Mouse (Mus musculus) midbrain, embryonic 14.5 days (tissue): ENCODE measurements around the gene Trim3. TPM values are rescaled to one million over a fixed set of nuclear protein-coding genes. Genes with fewer than 3 reads are reported as not detected.
A peak's percentile ranks its signal among the peaks of the same experiment; 100 is the strongest.

Source experiments
- ATAC-seq: fragments of 200-750 bp; cut with Nextera tagmentation; 2 replicates; pipeline ENCODE4 v1.8.0; 2017; ENCODE audit warnings: moderate number of reproducible peaks, moderate library complexity; ENCODE audit not compliant: low FRiP score, low TSS enrichment
- DNase-seq: peaks from one replicate; pipeline ENCODE4 v3.0.0-alpha.2; 2015
- H3K27ac ChIP-seq: fragments of 300-500 bp; sonication (generic); replicated peaks from 2 replicates; pipeline ENCODE4 v1.5.1; 2014; ENCODE audit warnings: mild to moderate bottlenecking, low read depth, low read length, moderate library complexity
- H3K27me3 ChIP-seq: fragments of 300-500 bp; sonication (generic); 2 replicates; pipeline ENCODE4 v1.6.1; 2014; ENCODE audit warnings: low read length, control low read depth, mixed read lengths; ENCODE audit not compliant: control insufficient read depth, insufficient read depth
- H3K36me3 ChIP-seq: fragments of 300-500 bp; sonication (generic); 2 replicates; pipeline ENCODE4 v1.6.1; 2014; ENCODE audit warnings: low read length, control low read depth; ENCODE audit not compliant: control insufficient read depth, insufficient read depth
- H3K4me1 ChIP-seq: fragments of 300-500 bp; sonication (generic); 2 replicates; pipeline ENCODE4 v1.6.1; 2014; ENCODE audit warnings: mild to moderate bottlenecking, antibody characterized with exemption, low read length, control low read depth; ENCODE audit not compliant: control insufficient read depth, insufficient read depth
- H3K4me2 ChIP-seq: fragments of 300-500 bp; sonication (generic); 2 replicates; pipeline ENCODE4 v1.6.1; 2014; ENCODE audit warnings: mild to moderate bottlenecking, low read length, moderate library complexity
- H3K4me3 ChIP-seq: fragments of 300-500 bp; sonication (generic); replicated peaks from 2 replicates; pipeline ENCODE4 v1.5.1; 2014; ENCODE audit warnings: low read depth, low read length
- H3K9ac ChIP-seq: fragments of 300-500 bp; sonication (generic); replicated peaks from 2 replicates; pipeline ENCODE4 v1.6.1; 2014; ENCODE audit warnings: mild to moderate bottlenecking, low read length, moderate library complexity
- H3K9me3 ChIP-seq: fragments of 300-500 bp; sonication (generic); 2 replicates; pipeline ENCODE4 v1.6.1; 2016; ENCODE audit warnings: low read length, control low read depth, mixed read lengths; ENCODE audit not compliant: control insufficient read depth
- WGBS: fragments of 180-500 bp; shearing (Covaris S2); extraction: QIAGEN DNeasy Blood & Tissue Kit; methylation state at CpG from one replicate; pipeline ENCODE4 v1.1.7; 2014; 5-methylcytosine and 5-hydroxymethylcytosine counted together
- polyA plus RNA-seq: library from polyadenylated mRNA; unstranded; fragments of >200 nt; fragmentation: Nextera tagmentation; extraction: Ambion mirVana; gene quantifications from 2 replicates; pipeline ENCODE4 v1.2.1, GENCODE M21; 2014

Gene Trim3
- polyA plus RNA-seq, 1 experiment from 2014 or later: 68.5 TPM

DNA sequence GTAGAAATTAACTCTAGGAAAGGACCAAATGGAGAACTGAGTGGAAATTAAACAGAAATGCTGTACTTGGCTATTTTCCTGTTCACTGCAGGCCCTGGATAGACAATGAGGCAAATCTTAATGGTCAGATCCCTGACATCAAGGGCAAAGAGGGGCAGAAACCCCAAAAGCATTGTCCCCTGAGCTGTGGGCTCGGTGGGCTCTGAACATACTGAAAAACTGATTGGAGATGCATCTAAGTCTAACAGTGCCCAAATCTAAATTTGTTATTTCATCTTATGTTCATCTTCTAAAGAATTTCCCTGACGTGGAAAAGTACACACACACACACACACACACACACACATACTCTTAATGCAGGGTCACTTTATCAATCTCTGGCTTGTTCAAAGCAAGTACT is 51.4 kb downstream of the Trim3 start:
- H3K4me3 ChIP-seq: peak overlapping the region; percentile 85
- no peaks in the 10 kb centered on the region for H3K9me3 ChIP-seq
- H3K4me2 ChIP-seq: peak overlapping the region; percentile 62
- H3K36me3 ChIP-seq: no peaks in the 10 kb centered on the region
- H3K27me3 ChIP-seq: no peaks in the 10 kb centered on the region
- 77% methylated on average over 2 of the region's 2 CpGs for WGBS
- peaks cover 17% of the 10 kb centered on the region for H3K4me1 ChIP-seq
- H3K27ac ChIP-seq: peak overlapping the region; percentile 99
- no peak for DNase-seq
- peak overlapping the region; percentile 88 for H3K9ac ChIP-seq
- ATAC-seq: no peak

GRCm38 (mm10) chr7:105581094-105581703 is 52.2 kb downstream of the Trim3 start, which contains the start of gene Apbb1:
TSS of gene Apbb1 (minus strand) at chr7:105581653.
- no peaks in the 10 kb centered on the region for H3K36me3 ChIP-seq
- ATAC-seq (peak; percentile 93), DNase-seq (peak; percentile 94)
- no peaks in the 10 kb centered on the region for H3K9me3 ChIP-seq
- H3K4me1 ChIP-seq: peaks cover 17% of the 10 kb centered on the region
- no peaks in the 10 kb centered on the region for H3K27me3 ChIP-seq
- peak within 1 kb of the TSS; percentile 85 for H3K4me3 ChIP-seq
- H3K4me2 ChIP-seq: peak within 1 kb of the TSS; percentile 62
- H3K27ac ChIP-seq: peak within 1 kb of the TSS; percentile 99
- 0% methylated on average over 49 of the region's 54 CpGs for WGBS
- H3K9ac ChIP-seq: peak within 1 kb of the TSS; percentile 88

DNA sequence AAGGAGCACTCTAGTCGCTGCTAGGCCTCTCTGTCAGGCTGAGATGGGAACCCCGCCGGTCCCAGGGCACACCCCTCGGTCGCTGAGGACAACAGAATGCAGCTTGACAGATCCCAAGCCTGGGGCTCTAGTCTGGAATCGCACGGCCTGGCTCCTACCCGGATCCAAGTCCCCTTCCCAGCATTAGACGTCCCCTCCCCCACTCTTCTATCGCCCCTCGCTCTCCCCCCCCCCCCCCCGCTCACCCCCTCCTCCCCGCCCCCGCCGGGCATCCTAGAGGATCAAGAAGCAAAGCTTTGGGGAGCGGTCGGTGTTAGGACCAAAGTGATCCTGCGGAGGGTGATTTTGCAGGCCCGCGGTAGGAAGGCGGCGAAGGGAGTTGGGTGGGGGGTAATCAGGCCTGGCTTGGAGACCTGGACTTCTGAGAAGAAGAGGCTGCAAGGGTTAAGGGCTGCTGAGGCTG is 52.7 kb downstream of the Trim3 start:
- Histone ChIP-seq H3K9ac (peak overlapping the region; percentile 88), H3K4me2 (peak overlapping the region; percentile 62), H3K27ac (peak overlapping the region; percentile 99), H3K4me1 (peaks cover 17% of the 10 kb centered on the region), H3K36me3 (no peaks in the 10 kb centered on the region), H3K27me3 (no peaks in the 10 kb centered on the region), H3K4me3 (peak overlapping the region; percentile 85), H3K9me3 (no peaks in the 10 kb centered on the region)
- peak; percentile 82 for DNase-seq
- 0% methylated on average over 18 of the region's 22 CpGs for WGBS
- peak; percentile 62 for ATAC-seq

DNA sequence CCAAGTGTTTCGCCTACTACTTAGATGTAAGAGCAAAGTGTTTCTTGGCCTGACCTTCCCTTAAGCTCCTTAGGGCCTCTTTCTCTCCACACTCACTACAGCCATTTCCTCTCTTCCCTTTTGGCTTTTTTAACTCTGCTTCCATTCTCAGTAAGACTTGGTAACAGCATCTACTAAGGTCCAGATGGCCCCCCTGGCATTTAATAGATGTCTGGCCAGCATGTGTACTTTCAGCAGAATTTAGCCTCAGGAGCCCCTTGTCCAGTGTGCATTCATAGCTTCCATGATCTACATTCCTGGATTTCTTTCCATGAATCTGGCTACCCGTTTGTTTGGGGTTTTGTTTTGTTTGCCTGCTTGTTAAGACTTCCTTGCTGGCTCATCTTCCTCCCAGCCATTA is 54.9 kb downstream of the Trim3 start:
- no peak overlapping the region for H3K9ac ChIP-seq
- H3K27ac ChIP-seq: no peak overlapping the region
- H3K9me3 ChIP-seq: no peaks in the 10 kb centered on the region
- H3K4me2 ChIP-seq: no peak overlapping the region
- WGBS: 79% methylated on average over 2 of the region's 2 CpGs
- peaks cover 17% of the 10 kb centered on the region for H3K4me1 ChIP-seq
- DNase-seq (no peak), ATAC-seq (no peak)
- no peak overlapping the region for H3K4me3 ChIP-seq
- H3K27me3 ChIP-seq: no peaks in the 10 kb centered on the region
- H3K36me3 ChIP-seq: peaks cover 10% of the 10 kb centered on the region

DNA sequence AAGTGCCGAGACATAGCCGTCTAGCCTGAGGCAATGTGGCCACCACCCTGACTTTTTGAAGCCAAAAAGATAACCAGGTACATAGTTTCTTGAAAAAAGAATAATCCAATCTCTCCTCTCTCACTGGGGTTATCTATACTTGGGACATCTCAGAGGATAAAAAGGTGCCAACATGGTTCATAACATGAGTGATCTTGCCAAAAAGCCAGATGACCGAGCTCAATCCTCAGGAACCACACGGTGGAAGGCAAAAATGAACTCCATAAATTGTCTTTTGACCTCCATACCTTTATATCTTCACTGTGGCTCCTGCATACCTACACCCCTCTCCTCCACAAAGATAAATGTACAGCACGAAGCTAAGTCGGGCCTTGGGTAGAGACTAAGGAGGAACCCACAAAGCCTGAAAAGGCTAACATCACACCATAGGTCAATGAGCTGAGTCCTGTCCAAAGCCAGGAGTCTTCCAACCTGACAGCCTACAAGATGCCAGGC is 55.9 kb downstream of the Trim3 start:
- DNase-seq: no peak
- no peak for ATAC-seq
- H3K27me3 ChIP-seq: no peaks in the 10 kb centered on the region
- H3K36me3 ChIP-seq: peaks cover 21% of the 10 kb centered on the region
- peaks cover 21% of the 10 kb centered on the region for H3K4me1 ChIP-seq
- no peak overlapping the region for H3K27ac ChIP-seq
- 97% methylated on average over 6 of the region's 6 CpGs for WGBS
- H3K9me3 ChIP-seq: no peaks in the 10 kb centered on the region
- no peak overlapping the region for H3K4me3 ChIP-seq
- H3K9ac ChIP-seq: no peak overlapping the region
- no peak overlapping the region for H3K4me2 ChIP-seq

- H3K9me3 ChIP-seq: no peaks in the 10 kb centered on the region
- no peak overlapping the region for H3K9ac ChIP-seq
- H3K36me3 ChIP-seq: peaks cover 26% of the 10 kb centered on the region
- 95% methylated on average over 3 of the region's 3 CpGs for WGBS
- H3K27me3 ChIP-seq: no peaks in the 10 kb centered on the region
- no peak overlapping the region for H3K4me3 ChIP-seq
- no peak for ATAC-seq
- H3K4me2 ChIP-seq: no peak overlapping the region
- H3K4me1 ChIP-seq: peaks cover 21% of the 10 kb centered on the region
- DNase-seq: no peak
- no peak overlapping the region for H3K27ac ChIP-seq
These were observed 57.1 kb downstream of the Trim3 start for GRCm38 (mm10) chr7:105576166-105576748.

DNA sequence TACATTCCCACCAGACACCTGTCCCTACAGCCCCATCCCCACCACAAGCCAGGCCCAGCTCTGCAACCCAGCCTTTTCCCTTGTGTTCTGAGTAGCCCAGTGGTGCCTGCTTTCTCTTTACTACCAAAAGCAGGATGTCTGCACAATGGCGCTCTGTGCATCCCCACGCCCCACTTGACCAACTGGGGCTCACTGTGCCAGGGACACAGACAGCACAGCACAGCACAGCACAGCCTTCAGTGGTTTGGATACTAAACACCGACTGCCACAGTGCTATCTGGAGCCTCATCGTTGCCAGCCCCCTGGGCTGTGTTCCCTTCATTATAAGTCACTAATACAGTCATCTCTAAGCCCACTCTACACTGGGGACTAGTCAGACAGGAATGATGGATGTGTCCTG is 58.8 kb downstream of the Trim3 start:
- Histone ChIP-seq H3K9me3 (no peaks in the 10 kb centered on the region), H3K27me3 (no peaks in the 10 kb centered on the region), H3K4me3 (no peak overlapping the region), H3K9ac (no peak overlapping the region), H3K36me3 (peaks cover 26% of the 10 kb centered on the region), H3K4me2 (no peak overlapping the region), H3K27ac (no peak overlapping the region), H3K4me1 (peaks cover 32% of the 10 kb centered on the region)
- DNase-seq (no peak), ATAC-seq (no peak)
- WGBS: 87% methylated on average over 4 of the region's 4 CpGs

GRCm38 (mm10) chr7:105572949-105573348 is 60.4 kb downstream of the Trim3 start:
- H3K27ac ChIP-seq: no peak overlapping the region
- WGBS: 90% methylated on average over 8 of the region's 8 CpGs
- DNase-seq (no peak), ATAC-seq (no peak)
- H3K4me3 ChIP-seq: no peak overlapping the region
- H3K9ac ChIP-seq: no peak overlapping the region
- H3K9me3 ChIP-seq: no peaks in the 10 kb centered on the region
- no peak overlapping the region for H3K4me2 ChIP-seq
- no peaks in the 10 kb centered on the region for H3K27me3 ChIP-seq
- H3K4me1 ChIP-seq: peaks cover 36% of the 10 kb centered on the region
- H3K36me3 ChIP-seq: peaks cover 26% of the 10 kb centered on the region

GRCm38 (mm10) chr7:105570756-105571155 is 62.6 kb downstream of the Trim3 start:
- Histone ChIP-seq H3K4me2 (peak overlapping the region; percentile 55), H3K4me3 (no peak overlapping the region), H3K27me3 (no peaks in the 10 kb centered on the region), H3K36me3 (peaks cover 48% of the 10 kb centered on the region), H3K27ac (peak overlapping the region; percentile 86), H3K4me1 (peaks cover 38% of the 10 kb centered on the region), H3K9me3 (no peaks in the 10 kb centered on the region), H3K9ac (no peak overlapping the region)
- WGBS: 84% methylated on average over 4 of the region's 4 CpGs
- no peak for DNase-seq
- ATAC-seq: no peak
